Mouse (Mus musculus): ENCODE measurements at regions not wholly inside any gene's neighbourhood (a gene's known extent, or its start where the extent isn't known, plus 50 kb on each side); places are given as distances from the start of the nearest gene placed in this dataset.

GRCm38 (mm10) chr11:111663269-111663668 is 597.3 kb downstream of the Kcnj2 start:
- no peak overlapping the region for H3K4me3 ChIP-seq
- H3K36me3 ChIP-seq: no peaks in the 10 kb centered on the region
- H3K9ac ChIP-seq: no peak overlapping the region
- H3K4me1 ChIP-seq (replicated peaks): no peaks in the 10 kb centered on the region
- no peaks in the 10 kb centered on the region for H3K9me3 ChIP-seq (replicated peaks)
- H3K27me3 ChIP-seq (replicated peaks): no peaks in the 10 kb centered on the region
- 59% methylated on average over 3 of the region's 3 CpGs for WGBS
- H3K27ac ChIP-seq (ENCODE audit: poor library complexity, severe bottlenecking): no peak overlapping the region
- ATAC-seq (ENCODE audit: insufficient number of reproducible peaks, low FRiP score): no peak
- H3K4me2 ChIP-seq: no peak overlapping the region

GRCm38 (mm10) chr11:111666336-111666735 is 600.4 kb downstream of the Kcnj2 start:
- H3K4me1 ChIP-seq (replicated peaks): no peaks in the 10 kb centered on the region
- H3K27me3 ChIP-seq (replicated peaks): no peaks in the 10 kb centered on the region
- no peak overlapping the region for H3K27ac ChIP-seq (ENCODE audit: poor library complexity, severe bottlenecking)
- H3K9ac ChIP-seq: no peak overlapping the region
- H3K9me3 ChIP-seq (replicated peaks): no peaks in the 10 kb centered on the region
- ATAC-seq (ENCODE audit: insufficient number of reproducible peaks, low FRiP score): no peak
- 80% methylated on average over 6 of the region's 6 CpGs for WGBS
- H3K36me3 ChIP-seq: no peaks in the 10 kb centered on the region
- no peak overlapping the region for H3K4me3 ChIP-seq
- H3K4me2 ChIP-seq: no peak overlapping the region

- ATAC-seq (ENCODE audit: insufficient number of reproducible peaks, low FRiP score): no peak
- Histone ChIP-seq H3K9me3 (replicated peaks) (no peaks in the 10 kb centered on the region), H3K4me1 (replicated peaks) (no peaks in the 10 kb centered on the region), H3K27ac (ENCODE audit: poor library complexity, severe bottlenecking) (no peak overlapping the region), H3K9ac (no peak overlapping the region), H3K4me3 (no peak overlapping the region), H3K36me3 (no peaks in the 10 kb centered on the region), H3K4me2 (no peak overlapping the region), H3K27me3 (replicated peaks) (no peaks in the 10 kb centered on the region)
- 51% methylated on average over 2 of the region's 2 CpGs for WGBS
Observed at GRCm38 (mm10) chr11:111671865-111672264, 605.9 kb downstream of the Kcnj2 start.

- no peak overlapping the region for H3K27ac ChIP-seq (ENCODE audit: poor library complexity, severe bottlenecking)
- WGBS: 20% methylated on average over 1 of the region's 1 CpGs
- no peak overlapping the region for H3K4me3 ChIP-seq
Observed at GRCm38 (mm10) chr11:111675673-111676072, 609.7 kb downstream of the Kcnj2 start.

GRCm38 (mm10) chr11:111682341-111682740 is 616.4 kb downstream of the Kcnj2 start:
- ATAC-seq (ENCODE audit: insufficient number of reproducible peaks, low FRiP score): no peak
- H3K4me2 ChIP-seq: no peak overlapping the region
- H3K27me3 ChIP-seq (replicated peaks): no peaks in the 10 kb centered on the region
- no peaks in the 10 kb centered on the region for H3K4me1 ChIP-seq (replicated peaks)
- H3K4me3 ChIP-seq: no peak overlapping the region
- no peak overlapping the region for H3K9ac ChIP-seq
- H3K9me3 ChIP-seq (replicated peaks): no peaks in the 10 kb centered on the region
- no peak overlapping the region for H3K27ac ChIP-seq (ENCODE audit: poor library complexity, severe bottlenecking)
- no peaks in the 10 kb centered on the region for H3K36me3 ChIP-seq
- 84% methylated on average over 7 of the region's 7 CpGs for WGBS

More at GRCm38 (mm10) chr11:111675673-111676072, 609.7 kb downstream of the Kcnj2 start:
- no peaks in the 10 kb centered on the region for H3K9me3 ChIP-seq (replicated peaks)
- no peak overlapping the region for H3K9ac ChIP-seq
- no peak overlapping the region for H3K4me2 ChIP-seq
- no peaks in the 10 kb centered on the region for H3K36me3 ChIP-seq
- H3K27me3 ChIP-seq (replicated peaks): no peaks in the 10 kb centered on the region
- no peak for ATAC-seq (ENCODE audit: insufficient number of reproducible peaks, low FRiP score)
- no peaks in the 10 kb centered on the region for H3K4me1 ChIP-seq (replicated peaks)

GRCm38 (mm10) chr11:111683909-111684308 is 617.9 kb downstream of the Kcnj2 start:
- Histone ChIP-seq H3K9ac (no peak overlapping the region), H3K27me3 (replicated peaks) (no peaks in the 10 kb centered on the region), H3K4me1 (replicated peaks) (no peaks in the 10 kb centered on the region), H3K9me3 (replicated peaks) (no peaks in the 10 kb centered on the region), H3K27ac (ENCODE audit: poor library complexity, severe bottlenecking) (no peak overlapping the region), H3K4me3 (no peak overlapping the region), H3K4me2 (no peak overlapping the region), H3K36me3 (no peaks in the 10 kb centered on the region)
- WGBS: 80% methylated on average over 4 of the region's 4 CpGs
- ATAC-seq (ENCODE audit: insufficient number of reproducible peaks, low FRiP score): no peak

GRCm38 (mm10) chr11:111687769-111688168 is 621.8 kb downstream of the Kcnj2 start:
- H3K4me1 ChIP-seq (replicated peaks): no peaks in the 10 kb centered on the region
- no peak for ATAC-seq (ENCODE audit: insufficient number of reproducible peaks, low FRiP score)
- no peaks in the 10 kb centered on the region for H3K27me3 ChIP-seq (replicated peaks)
- no peaks in the 10 kb centered on the region for H3K9me3 ChIP-seq (replicated peaks)
- WGBS: 24% methylated on average over 3 of the region's 3 CpGs
- no peak overlapping the region for H3K9ac ChIP-seq
- no peaks in the 10 kb centered on the region for H3K36me3 ChIP-seq
- H3K4me2 ChIP-seq: no peak overlapping the region
- no peak overlapping the region for H3K27ac ChIP-seq (ENCODE audit: poor library complexity, severe bottlenecking)
- H3K4me3 ChIP-seq: no peak overlapping the region

GRCm38 (mm10) chr11:111688186-111688860 is 622.4 kb downstream of the Kcnj2 start:
- no peak overlapping the region for H3K4me3 ChIP-seq
- H3K36me3 ChIP-seq: no peaks in the 10 kb centered on the region
- no peak overlapping the region for H3K9ac ChIP-seq
- H3K4me1 ChIP-seq (replicated peaks): no peaks in the 10 kb centered on the region
- H3K27ac ChIP-seq (ENCODE audit: poor library complexity, severe bottlenecking): no peak overlapping the region
- 70% methylated on average over 6 of the region's 6 CpGs for WGBS
- no peaks in the 10 kb centered on the region for H3K9me3 ChIP-seq (replicated peaks)
- no peak for ATAC-seq (ENCODE audit: insufficient number of reproducible peaks, low FRiP score)
- no peak overlapping the region for H3K4me2 ChIP-seq
- no peaks in the 10 kb centered on the region for H3K27me3 ChIP-seq (replicated peaks)

- Histone ChIP-seq H3K9me3 (replicated peaks) (no peaks in the 10 kb centered on the region), H3K27me3 (replicated peaks) (no peaks in the 10 kb centered on the region), H3K9ac (no peak overlapping the region), H3K4me2 (no peak overlapping the region), H3K36me3 (no peaks in the 10 kb centered on the region), H3K4me1 (replicated peaks) (no peaks in the 10 kb centered on the region), H3K27ac (ENCODE audit: poor library complexity, severe bottlenecking) (no peak overlapping the region), H3K4me3 (no peak overlapping the region)
- 79% methylated on average over 2 of the region's 2 CpGs for WGBS
- ATAC-seq (ENCODE audit: insufficient number of reproducible peaks, low FRiP score): no peak
Observed at GRCm38 (mm10) chr11:111689899-111690298, 623.9 kb downstream of the Kcnj2 start.

GRCm38 (mm10) chr11:111691512-111691911 is 625.5 kb downstream of the Kcnj2 start:
- 87% methylated on average over 2 of the region's 2 CpGs for WGBS
- no peaks in the 10 kb centered on the region for H3K9me3 ChIP-seq (replicated peaks)
- H3K9ac ChIP-seq: no peak overlapping the region

GRCm38 (mm10) chr11:111696668-111697067 is 630.7 kb downstream of the Kcnj2 start:
- Histone ChIP-seq H3K9ac (no peak overlapping the region), H3K4me3 (no peak overlapping the region), H3K9me3 (replicated peaks) (no peaks in the 10 kb centered on the region), H3K27me3 (replicated peaks) (no peaks in the 10 kb centered on the region), H3K36me3 (no peaks in the 10 kb centered on the region), H3K4me1 (replicated peaks) (no peaks in the 10 kb centered on the region), H3K4me2 (no peak overlapping the region), H3K27ac (ENCODE audit: poor library complexity, severe bottlenecking) (no peak overlapping the region)
- 73% methylated on average over 2 of the region's 2 CpGs for WGBS
- no peak for ATAC-seq (ENCODE audit: insufficient number of reproducible peaks, low FRiP score)

More at GRCm38 (mm10) chr11:111691512-111691911, 625.5 kb downstream of the Kcnj2 start:
- Histone ChIP-seq H3K27ac (ENCODE audit: poor library complexity, severe bottlenecking) (no peak overlapping the region), H3K4me3 (no peak overlapping the region), H3K27me3 (replicated peaks) (no peaks in the 10 kb centered on the region), H3K36me3 (no peaks in the 10 kb centered on the region), H3K4me2 (no peak overlapping the region), H3K4me1 (replicated peaks) (no peaks in the 10 kb centered on the region)
- no peak for ATAC-seq (ENCODE audit: insufficient number of reproducible peaks, low FRiP score)

GRCm38 (mm10) chr11:111699862-111700261 is 633.9 kb downstream of the Kcnj2 start:
- no peak overlapping the region for H3K27ac ChIP-seq (ENCODE audit: poor library complexity, severe bottlenecking)
- H3K9ac ChIP-seq: no peak overlapping the region
- 74% methylated on average over 3 of the region's 3 CpGs for WGBS
- no peaks in the 10 kb centered on the region for H3K4me1 ChIP-seq (replicated peaks)
- H3K4me3 ChIP-seq: no peak overlapping the region
- H3K36me3 ChIP-seq: no peaks in the 10 kb centered on the region
- ATAC-seq (ENCODE audit: insufficient number of reproducible peaks, low FRiP score): no peak
- H3K9me3 ChIP-seq (replicated peaks): no peaks in the 10 kb centered on the region
- H3K27me3 ChIP-seq (replicated peaks): no peaks in the 10 kb centered on the region
- no peak overlapping the region for H3K4me2 ChIP-seq

Measured in heart, embryonic 12.5 days (tissue).